Mouse (Mus musculus): Measurements from ENCODE around the gene Snrnp200. TPM values are rescaled to one million over a fixed set of nuclear protein-coding genes. Genes with fewer than 3 reads are reported as not detected.
"Not testable (repeated sequence)": the region's sequence is repeated elsewhere in the genome, so short reads cannot be mapped to it uniquely, and the experiment has no call there.

The Snrnp200 gene
- polyA plus RNA-seq (2012; ENCODE audit: insufficient read depth, low replicate concordance) = 0.64 and 3.3 TPM in 2 replicates

GRCm38 (mm10) chr2:127207547-127208451 is at the start of gene Snrnp200, which contains the start of gene 1810024B03Rik:
TSS of gene Snrnp200 (plus strand) at chr2:127208386.
TSS of gene 1810024B03Rik (minus strand) at chr2:127208280.
- TF ChIP-seq FLI1 (IDR thresholded peaks at IDR 0.05; ENCODE audit: low read length) (peak; percentile 73; the same call in 1 of the 2 replicates), GATA1 (IDR thresholded peaks at IDR 0.05; ENCODE audit: borderline replicate concordance, low read length) (no peak)
- Histone ChIP-seq H3K27me3 (replicated peaks) (no peaks in the 10 kb centered on the region), H3K4me1 (peaks cover 21% of the 10 kb centered on the region), H3K4me3 (replicated peaks) (peak within 1 kb of the TSS; percentile 97), H3K36me3 (replicated peaks; ENCODE audit: low read length) (peaks cover 52% of the 10 kb centered on the region), H3K9me3 (no peaks in the 10 kb centered on the region)

- no peak for TF ChIP-seq FLI1 (IDR thresholded peaks at IDR 0.05; ENCODE audit: low read length)
- TF ChIP-seq GATA1 (IDR thresholded peaks at IDR 0.05; ENCODE audit: borderline replicate concordance, low read length) = no peak
- H3K4me3 ChIP-seq (replicated peaks) = no peak overlapping the region
- H3K36me3 ChIP-seq (replicated peaks; ENCODE audit: low read length) = no peaks in the 10 kb centered on the region
- H3K27me3 ChIP-seq (replicated peaks) = peaks cover 28% of the 10 kb centered on the region
- no peaks in the 10 kb centered on the region for H3K9me3 ChIP-seq
- H3K4me1 ChIP-seq = peaks cover 21% of the 10 kb centered on the region
Measured at GRCm38 (mm10) chr2:127165675-127166074, 42.5 kb upstream of the Snrnp200 start.

DNA sequence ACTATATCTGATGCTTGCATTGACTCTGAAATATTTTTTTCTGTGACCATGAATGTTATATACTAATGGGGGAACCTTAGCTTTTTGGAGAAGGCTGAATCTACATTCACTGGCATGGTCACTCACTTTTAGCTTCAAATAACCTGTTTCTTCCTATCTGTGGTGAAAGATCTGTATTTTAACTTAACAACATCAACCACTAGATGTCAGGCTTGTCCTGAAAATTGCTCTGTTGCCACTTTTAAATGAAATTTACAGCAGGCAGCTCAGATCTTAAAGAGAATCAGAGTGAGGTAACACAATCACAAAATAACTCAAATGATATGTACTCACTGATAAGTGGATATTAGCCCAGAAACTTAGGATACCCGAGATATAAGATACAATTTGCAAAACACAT is 41.9 kb upstream of the Snrnp200 start:
- H3K36me3 ChIP-seq (replicated peaks; ENCODE audit: low read length); H3K4me3 ChIP-seq (replicated peaks); H3K9me3 ChIP-seq: not testable (repeated sequence)
- Histone ChIP-seq H3K4me1 (peaks cover 21% of the 10 kb centered on the region), H3K27me3 (replicated peaks) (peaks cover 23% of the 10 kb centered on the region)

GRCm38 (mm10) chr2:127182598-127183381 is 25.4 kb upstream of the Snrnp200 start:
- no peaks in the 10 kb centered on the region for H3K9me3 ChIP-seq
- peaks cover 23% of the 10 kb centered on the region for H3K4me1 ChIP-seq
- peak overlapping the region; percentile 91 for H3K4me3 ChIP-seq (replicated peaks)
- no peaks in the 10 kb centered on the region for H3K36me3 ChIP-seq (replicated peaks; ENCODE audit: low read length)
- TF ChIP-seq GATA1 (IDR thresholded peaks at IDR 0.05; ENCODE audit: borderline replicate concordance, low read length) (no peak), FLI1 (IDR thresholded peaks at IDR 0.05; ENCODE audit: low read length) (no peak)
- H3K27me3 ChIP-seq (replicated peaks) = peaks cover 3% of the 10 kb centered on the region

DNA sequence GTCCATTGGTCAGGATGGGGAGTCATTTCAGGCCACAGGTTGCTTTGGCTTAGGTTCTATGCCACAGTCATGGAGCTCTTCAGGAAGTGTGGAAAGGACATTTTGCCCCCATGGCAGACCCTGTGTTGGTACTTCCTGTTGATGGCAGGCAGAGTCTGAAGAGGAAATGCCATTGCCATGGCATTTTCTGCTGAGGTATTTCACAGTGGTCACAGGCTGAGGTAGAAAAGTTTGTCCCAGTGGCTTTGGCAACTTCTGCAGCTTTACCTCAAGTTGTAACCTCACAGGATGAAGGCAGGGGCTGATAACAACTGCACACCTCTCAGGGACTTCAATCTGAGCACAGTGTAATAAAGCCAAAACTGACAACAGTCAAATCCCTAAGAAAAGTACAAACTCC is 18.6 kb upstream of the Snrnp200 start:
- TF ChIP-seq FLI1 (IDR thresholded peaks at IDR 0.05; ENCODE audit: low read length) (no peak), GATA1 (IDR thresholded peaks at IDR 0.05; ENCODE audit: borderline replicate concordance, low read length) (no peak)
- no peak overlapping the region for H3K4me3 ChIP-seq (replicated peaks)
- no peaks in the 10 kb centered on the region for H3K36me3 ChIP-seq (replicated peaks; ENCODE audit: low read length)
- peaks cover 21% of the 10 kb centered on the region for H3K4me1 ChIP-seq
- H3K9me3 ChIP-seq = no peaks in the 10 kb centered on the region
- no peaks in the 10 kb centered on the region for H3K27me3 ChIP-seq (replicated peaks)

GRCm38 (mm10) chr2:127204932-127205331 is 3.3 kb upstream of the Snrnp200 start:
- Histone ChIP-seq H3K9me3 (no peaks in the 10 kb centered on the region; the same call in 1 of the 2 replicates), H3K27me3 (replicated peaks) (no peaks in the 10 kb centered on the region), H3K4me1 (peaks cover 15% of the 10 kb centered on the region), H3K36me3 (replicated peaks; ENCODE audit: low read length) (peaks cover 44% of the 10 kb centered on the region), H3K4me3 (replicated peaks) (no peak overlapping the region)
- TF ChIP-seq GATA1 (IDR thresholded peaks at IDR 0.05; ENCODE audit: borderline replicate concordance, low read length) (no peak), FLI1 (IDR thresholded peaks at IDR 0.05; ENCODE audit: low read length) (no peak)

- H3K4me3 ChIP-seq (replicated peaks); H3K9me3 ChIP-seq; H3K27me3 ChIP-seq (replicated peaks): not testable (repeated sequence)
- Histone ChIP-seq H3K4me1 (peaks cover 19% of the 10 kb centered on the region), H3K36me3 (replicated peaks; ENCODE audit: low read length) (peaks cover 49% of the 10 kb centered on the region)
Measured at GRCm38 (mm10) chr2:127205936-127206335, 2.2 kb upstream of the Snrnp200 start.

DNA sequence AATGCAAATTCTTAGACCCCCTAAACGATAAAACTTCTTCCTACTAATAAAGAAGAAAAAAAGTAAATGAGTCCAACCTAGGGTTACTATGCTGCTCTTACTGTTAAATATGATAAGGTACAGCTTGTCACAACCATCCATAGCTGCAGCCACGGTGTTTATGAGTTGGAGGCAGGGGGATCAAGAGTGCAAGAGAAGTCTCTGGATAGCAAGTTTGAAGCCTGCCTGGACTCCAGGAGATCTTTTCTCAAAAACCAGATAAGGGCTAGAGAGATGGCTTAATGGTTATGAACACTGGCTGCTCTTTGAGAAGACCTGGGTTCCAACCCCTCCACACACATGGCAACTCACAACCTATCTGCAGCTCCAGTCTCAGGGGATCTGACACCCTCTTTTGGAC is 1.3 kb upstream of the Snrnp200 start:
- H3K27me3 ChIP-seq (replicated peaks) = no peaks in the 10 kb centered on the region
- H3K36me3 ChIP-seq (replicated peaks; ENCODE audit: low read length) = peaks cover 52% of the 10 kb centered on the region
- H3K4me1 ChIP-seq = peaks cover 21% of the 10 kb centered on the region
- no peaks in the 10 kb centered on the region for H3K9me3 ChIP-seq
- peak overlapping the region; percentile 90 for H3K4me3 ChIP-seq (replicated peaks)
- TF ChIP-seq FLI1 (IDR thresholded peaks at IDR 0.05; ENCODE audit: low read length) (no peak), GATA1 (IDR thresholded peaks at IDR 0.05; ENCODE audit: borderline replicate concordance, low read length) (no peak)

DNA sequence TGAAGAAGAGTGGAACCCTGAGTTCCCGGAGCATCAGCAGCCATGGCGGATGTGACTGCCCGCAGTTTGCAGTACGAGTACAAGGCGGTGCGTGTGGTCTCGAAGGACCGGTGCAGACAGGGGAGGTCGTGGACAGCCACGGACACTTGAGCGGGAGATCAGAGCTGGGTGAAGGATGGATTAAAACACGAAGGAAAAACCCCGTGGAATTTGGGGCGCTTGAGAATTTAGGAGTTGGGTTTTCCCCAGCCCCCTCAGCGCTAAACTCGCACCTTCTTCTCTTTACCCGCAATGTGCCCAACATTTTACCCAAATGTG is 225 bp downstream of the Snrnp200 start:
- H3K4me1 ChIP-seq = peaks cover 21% of the 10 kb centered on the region
- TF ChIP-seq GATA1 (IDR thresholded peaks at IDR 0.05; ENCODE audit: borderline replicate concordance, low read length) (no peak), FLI1 (IDR thresholded peaks at IDR 0.05; ENCODE audit: low read length) (no peak)
- H3K4me3 ChIP-seq (replicated peaks) = peak overlapping the region; percentile 97
- no peaks in the 10 kb centered on the region for H3K27me3 ChIP-seq (replicated peaks)
- peaks cover 51% of the 10 kb centered on the region for H3K36me3 ChIP-seq (replicated peaks; ENCODE audit: low read length)
- no peaks in the 10 kb centered on the region for H3K9me3 ChIP-seq

DNA sequence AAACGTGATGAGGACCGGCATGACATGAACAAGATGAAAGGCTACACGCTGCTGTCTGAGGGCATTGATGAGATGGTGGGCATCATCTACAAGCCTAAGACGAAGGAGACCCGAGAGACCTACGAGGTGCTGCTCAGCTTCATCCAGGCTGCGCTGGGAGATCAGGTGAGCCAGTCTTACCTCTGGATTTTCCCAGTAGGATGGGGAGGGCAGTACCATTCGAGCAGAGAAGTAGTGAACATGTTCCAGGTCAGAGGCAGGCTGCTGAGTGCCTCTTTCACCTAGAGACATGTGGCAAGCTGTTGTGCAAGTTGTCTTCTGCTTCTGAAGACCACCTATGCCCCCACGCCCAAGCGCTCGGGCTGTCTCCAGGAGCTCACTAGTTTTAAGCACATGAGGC is 2.5 kb downstream of the Snrnp200 start:
- Histone ChIP-seq H3K9me3 (no peaks in the 10 kb centered on the region), H3K4me3 (replicated peaks) (no peak overlapping the region), H3K36me3 (replicated peaks; ENCODE audit: low read length) (peaks cover 62% of the 10 kb centered on the region), H3K27me3 (replicated peaks) (no peaks in the 10 kb centered on the region), H3K4me1 (peaks cover 21% of the 10 kb centered on the region)
- TF ChIP-seq FLI1 (IDR thresholded peaks at IDR 0.05; ENCODE audit: low read length) (no peak), GATA1 (IDR thresholded peaks at IDR 0.05; ENCODE audit: borderline replicate concordance, low read length) (no peak)

All from megakaryocyte, embryonic 14.5 days (primary cell).